Mouse (Mus musculus) neural tube, embryonic 11.5 days (tissue): ENCODE data around the gene 1700018G05Rik. TPM values are rescaled to one million over a fixed set of nuclear protein-coding genes. Genes with fewer than 3 reads are reported as not detected.
"Not testable (repeated sequence)": the region's sequence is repeated elsewhere in the genome, so short reads cannot be mapped to it uniquely, and the experiment has no call there.

ENCODE experiments used
- ATAC-seq: fragments of 200-750 bp; cut with Nextera tagmentation; 2 replicates; pipeline ENCODE4 v1.8.0; 2017; ENCODE audit warnings: moderate number of reproducible peaks, mild to moderate bottlenecking, moderate TSS enrichment, moderate library complexity; ENCODE audit not compliant: insufficient read depth, low FRiP score, low TSS enrichment
- DNase-seq: peaks from one replicate; pipeline ENCODE4 v3.0.0-alpha.2; 2015; ENCODE audit warnings: low spot score
- H3K27ac ChIP-seq: fragments of 300-500 bp; sonication (generic); 2 replicates; pipeline ENCODE4 v1.5.1; 2014; ENCODE audit warnings: low read depth, mild to moderate bottlenecking, low read length
- H3K27me3 ChIP-seq: fragments of 300-500 bp; sonication (generic); 2 replicates; pipeline ENCODE4 v1.6.1; 2014; ENCODE audit warnings: mild to moderate bottlenecking, low read length, mixed read lengths; ENCODE audit not compliant: control insufficient read depth, insufficient read depth
- H3K36me3 ChIP-seq: fragments of 300-500 bp; sonication (generic); 2 replicates; pipeline ENCODE4 v1.6.1; 2014; ENCODE audit warnings: mild to moderate bottlenecking, low read length, moderate library complexity, mixed read lengths; ENCODE audit not compliant: control insufficient read depth, insufficient read depth
- H3K4me1 ChIP-seq: fragments of 300-500 bp; sonication (generic); 2 replicates; pipeline ENCODE4 v1.6.1; 2014; ENCODE audit warnings: low read length, mixed read lengths; ENCODE audit not compliant: control insufficient read depth, insufficient read depth
- H3K4me2 ChIP-seq: fragments of 300-500 bp; sonication (generic); 2 replicates; pipeline ENCODE4 v1.6.1; 2014; ENCODE audit warnings: low read depth, mild to moderate bottlenecking, moderate library complexity
- H3K4me3 ChIP-seq: fragments of 300-500 bp; sonication (generic); 2 replicates; pipeline ENCODE4 v1.5.1; 2014; ENCODE audit warnings: low read depth, low read length
- H3K9ac ChIP-seq: fragments of 300-500 bp; sonication (generic); 2 replicates; pipeline ENCODE4 v1.6.1; 2014; ENCODE audit warnings: mild to moderate bottlenecking, low read length
- H3K9me3 ChIP-seq: fragments of 300-500 bp; sonication (generic); 2 replicates; pipeline ENCODE4 v1.6.1; 2016; ENCODE audit warnings: low read length; ENCODE audit not compliant: control insufficient read depth
- WGBS: fragments of 180-500 bp; shearing (Covaris S2); extraction: QIAGEN DNeasy Blood & Tissue Kit; methylation state at CpG from one replicate; pipeline ENCODE4 v1.1.7; 2014; 5-methylcytosine and 5-hydroxymethylcytosine counted together
- polyA plus RNA-seq: library from polyadenylated mRNA; unstranded; fragments of >200 nt; fragmentation: Nextera tagmentation; extraction: Ambion mirVana; gene quantifications from 2 replicates; pipeline ENCODE4 v1.2.1, GENCODE M21; 2014

Gene 1700018G05Rik
- polyA plus RNA-seq, 1 experiment from 2014 or later: not detected

- H3K4me3 ChIP-seq, H3K9ac ChIP-seq, H3K4me1 ChIP-seq, DNase-seq, H3K36me3 ChIP-seq, H3K4me2 ChIP-seq, H3K27ac ChIP-seq, ATAC-seq, H3K27me3 ChIP-seq, H3K9me3 ChIP-seq: not testable (repeated sequence)
- 89% methylated on average over 11 of the region's 11 CpGs for WGBS
Observed at GRCm38 (mm10) chrX:102950136-102950535, 22.0 kb downstream of the 1700018G05Rik start.

GRCm38 (mm10) chrX:102958917-102959316 lies 30.7 kb downstream of the 1700018G05Rik start:
- H3K9ac ChIP-seq: no peak overlapping the region
- DNase-seq: peak; percentile 11
- 47% methylated on average over 4 of the region's 4 CpGs for WGBS
- H3K27ac ChIP-seq: no peak overlapping the region
- H3K36me3 ChIP-seq: no peaks in the 10 kb centered on the region
- no peak for ATAC-seq
- no peaks in the 10 kb centered on the region for H3K4me1 ChIP-seq
- no peaks in the 10 kb centered on the region for H3K27me3 ChIP-seq
- no peak overlapping the region for H3K4me2 ChIP-seq
- no peaks in the 10 kb centered on the region for H3K9me3 ChIP-seq
- no peak overlapping the region for H3K4me3 ChIP-seq

- WGBS: 69% methylated on average over 2 of the region's 2 CpGs
- ATAC-seq: no peak
- Histone ChIP-seq H3K9ac (no peak overlapping the region), H3K27ac (no peak overlapping the region), H3K36me3 (no peaks in the 10 kb centered on the region), H3K4me2 (no peak overlapping the region), H3K27me3 (no peaks in the 10 kb centered on the region), H3K9me3 (no peaks in the 10 kb centered on the region), H3K4me3 (no peak overlapping the region), H3K4me1 (no peaks in the 10 kb centered on the region)
- no peak for DNase-seq
Observed at GRCm38 (mm10) chrX:102960581-102960980, 32.4 kb downstream of the 1700018G05Rik start.

Other genes with a start within 250 kb of the 1700018G05Rik start
- not detected in 2 replicates for gene Gm3880, start 241.4 kb upstream of the 1700018G05Rik start, polyA plus RNA-seq
- not detected in 2 replicates for gene Gm9112, start 220.7 kb upstream of the 1700018G05Rik start, polyA plus RNA-seq
- not detected in 2 replicates for gene Dmrtc1b, start 220.5 kb upstream of the 1700018G05Rik start, polyA plus RNA-seq
- gene Dmrtc1c1, start 125.4 kb upstream of the 1700018G05Rik start, polyA plus RNA-seq: not detected in 2 replicates
- gene Dmrtc1c2, start 73.8 kb upstream of the 1700018G05Rik start, polyA plus RNA-seq: not detected in 2 replicates
- not detected in 2 replicates for gene 1700031F05Rik, start 60.4 kb upstream of the 1700018G05Rik start, polyA plus RNA-seq
- gene Dmrtc1a, start 19.7 kb upstream of the 1700018G05Rik start, polyA plus RNA-seq: 0.31 and 0.81 TPM in 2 replicates
- not detected in 2 replicates for gene 1700011M02Rik, start 19.5 kb upstream of the 1700018G05Rik start, polyA plus RNA-seq